Mouse (Mus musculus): Measurements from ENCODE around the gene Xiap. TPM values are rescaled to one million over a fixed set of nuclear protein-coding genes. Genes with fewer than 3 reads are reported as not detected.
A peak's percentile ranks its signal among the peaks of the same experiment; 100 is the strongest.

The Xiap gene
- total RNA-seq, 1 experiment from 2014 or later, result 55.7 TPM

DNA sequence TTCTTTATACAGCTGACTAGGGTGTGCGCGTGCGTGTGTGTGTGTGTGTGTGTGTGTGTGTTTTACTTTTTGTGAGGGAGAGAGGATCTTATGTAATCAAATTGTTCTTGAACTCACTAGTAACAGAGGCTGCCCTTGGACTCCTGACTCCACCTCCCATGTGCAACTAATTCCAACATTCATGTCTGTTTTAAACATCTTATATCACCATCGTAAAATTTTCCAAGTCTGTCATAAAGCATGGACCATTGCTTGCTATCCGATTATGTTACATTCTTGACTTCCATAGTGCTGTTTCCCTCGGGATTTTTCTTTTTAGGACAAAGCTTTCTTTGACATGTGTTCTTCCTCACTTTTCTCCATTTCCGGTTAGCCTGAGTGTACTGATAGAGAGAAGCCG, 28.3 kb downstream of the Xiap start:
- DNase-seq, result peak; percentile 1

DNA sequence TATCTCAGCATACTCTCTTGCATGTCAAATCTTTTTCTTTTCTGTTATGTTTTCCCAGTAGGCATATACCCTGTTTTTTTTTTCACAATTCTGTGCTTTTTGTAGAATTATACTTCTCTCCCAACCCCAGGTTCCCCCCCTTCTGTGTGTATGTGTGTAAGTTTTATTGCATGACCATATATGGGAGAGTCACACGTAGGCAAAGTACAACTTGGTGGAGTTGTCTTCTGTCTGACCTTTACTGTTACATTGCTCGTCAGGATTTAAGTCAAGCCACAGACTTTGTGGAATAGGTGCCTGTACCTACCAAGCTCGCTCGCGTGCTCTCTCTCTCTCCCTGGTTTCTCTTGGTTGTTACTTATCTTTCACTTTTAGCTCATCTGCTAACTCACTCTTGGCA, 28.7 kb downstream of the Xiap start:
- DNase-seq, result no peak

GRCm38 (mm10) chrX:42107137-42107536, 47.7 kb downstream of the Xiap start:
- no peak for DNase-seq

- DNase-seq, result no peak
Measured at GRCm38 (mm10) chrX:42110585-42110984, 51.1 kb downstream of the Xiap start.

DNA sequence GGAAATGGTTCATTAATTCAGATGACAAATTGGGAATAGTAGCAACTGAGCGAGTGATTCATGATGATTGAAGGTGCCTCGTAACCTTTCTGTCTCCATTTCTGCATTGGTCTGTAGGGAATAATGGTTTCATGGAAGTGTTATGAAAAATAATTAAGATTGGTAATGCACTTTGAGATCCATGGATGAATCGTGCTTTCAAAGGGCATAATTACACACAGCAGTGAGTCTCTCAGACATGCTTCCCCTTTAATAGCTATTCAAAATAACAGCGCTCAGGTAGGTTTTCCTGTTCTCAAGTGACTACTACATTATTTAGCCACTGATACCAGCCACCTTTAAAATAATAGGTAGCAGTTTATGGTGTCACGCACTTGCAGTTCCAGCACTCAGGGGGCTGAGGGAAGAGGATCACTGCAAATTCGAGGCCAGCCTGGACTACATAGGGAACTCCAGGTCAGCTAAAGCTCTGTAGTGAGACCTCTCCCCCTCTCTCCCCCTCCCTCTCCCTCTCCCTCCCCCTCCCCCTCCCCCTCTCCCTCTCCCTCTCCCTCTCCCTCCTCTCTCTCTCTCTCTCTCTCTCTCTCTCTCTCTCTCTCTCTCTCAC, 60.1 kb downstream of the Xiap start:
- no peak for DNase-seq

DNA sequence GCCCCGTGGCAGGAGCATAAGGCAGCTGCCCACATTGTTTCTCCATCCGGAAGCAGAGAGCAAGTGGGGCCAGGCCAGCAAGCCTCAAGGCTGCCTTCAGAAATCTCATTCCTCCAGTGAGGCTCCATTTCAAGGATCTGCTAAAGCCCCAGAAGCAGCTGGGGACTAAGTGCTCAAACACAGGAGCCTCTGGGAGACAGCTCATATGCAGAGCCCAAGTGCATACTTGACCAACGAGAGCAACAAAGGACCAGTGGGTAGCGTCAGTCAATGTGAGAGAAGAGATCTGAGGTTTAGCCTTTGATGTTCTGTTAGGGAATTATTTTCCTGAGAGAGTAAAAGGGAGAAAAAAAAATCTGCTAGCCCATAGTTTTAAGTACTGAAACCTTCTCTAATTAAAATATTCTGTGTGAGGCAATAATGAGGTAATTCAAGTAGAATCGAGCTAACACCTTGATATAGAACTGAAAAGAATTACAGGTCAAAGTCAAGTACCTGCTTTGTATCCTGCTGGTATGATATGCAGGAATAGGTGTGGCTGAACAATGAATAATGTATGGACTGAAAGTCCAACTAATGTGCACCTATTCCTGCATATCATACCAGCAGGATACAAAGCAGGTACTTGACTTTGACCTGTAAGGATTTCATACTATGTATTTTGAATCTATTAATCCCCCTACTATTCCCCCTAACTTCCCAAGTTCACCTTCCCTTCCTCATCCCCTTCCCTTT, 65.7 kb downstream of the Xiap start:
- no peak for DNase-seq

DNA sequence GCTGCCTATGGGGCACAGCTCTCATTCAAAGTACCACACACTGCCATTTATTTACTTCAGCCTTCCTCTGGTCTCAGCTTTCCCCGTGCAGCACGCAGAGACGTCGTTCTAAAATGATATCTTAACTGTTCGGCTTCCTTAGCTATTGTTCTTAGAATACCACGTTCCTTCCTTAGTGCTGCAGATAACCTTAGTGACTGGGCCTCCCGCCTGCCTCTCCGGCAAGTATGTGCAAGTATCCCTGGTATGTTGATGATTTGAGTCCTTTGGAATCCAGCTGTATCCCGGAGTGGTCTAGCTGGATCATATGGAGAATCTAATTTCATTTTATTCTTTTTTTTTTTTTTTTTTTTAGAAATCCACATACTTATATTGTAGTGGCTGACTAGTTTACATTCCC, 80.4 kb downstream of the Xiap start:
- DNase-seq, result no peak

DNA sequence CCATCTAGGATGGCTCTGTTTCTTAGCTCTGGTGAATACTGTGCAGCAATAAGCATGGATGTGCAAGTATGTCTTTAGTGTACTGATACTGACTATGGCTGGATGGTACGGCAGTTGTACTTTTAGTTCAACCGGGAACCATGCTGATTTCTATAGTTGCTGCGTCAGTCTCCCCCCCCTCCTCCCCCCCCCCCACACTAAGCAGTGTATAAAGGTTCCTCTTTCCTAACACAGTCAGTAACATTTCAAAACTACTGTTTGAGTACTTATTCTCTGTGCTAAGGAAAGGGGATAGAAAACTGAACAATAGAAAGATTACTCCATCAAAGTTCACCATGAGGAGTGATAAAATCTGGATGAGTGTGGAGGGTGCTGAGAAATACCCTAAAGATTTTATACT, 83.1 kb downstream of the Xiap start:
- no peak for DNase-seq

DNA sequence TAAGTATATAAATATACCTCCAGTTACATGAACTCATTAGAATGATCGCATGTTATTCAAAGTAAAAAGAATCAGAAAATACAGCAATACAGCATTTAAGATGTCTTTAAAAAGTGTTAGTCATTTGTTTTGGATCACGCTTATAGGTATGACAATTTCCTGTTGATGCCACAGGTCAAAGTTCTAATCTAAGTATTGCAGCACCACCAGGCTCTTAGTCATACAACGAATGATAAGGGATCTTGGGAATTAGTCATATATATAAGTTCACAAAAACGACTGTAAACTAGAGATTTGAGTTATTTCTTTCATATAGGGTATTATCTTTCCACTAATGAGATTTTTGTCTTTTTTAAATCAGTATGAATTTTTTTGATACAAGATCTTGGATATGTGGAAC, 84.5 kb downstream of the Xiap start:
- DNase-seq, result no peak

- no peak for DNase-seq
Measured at GRCm38 (mm10) chrX:42148016-42148451, 88.6 kb downstream of the Xiap start.

DNA sequence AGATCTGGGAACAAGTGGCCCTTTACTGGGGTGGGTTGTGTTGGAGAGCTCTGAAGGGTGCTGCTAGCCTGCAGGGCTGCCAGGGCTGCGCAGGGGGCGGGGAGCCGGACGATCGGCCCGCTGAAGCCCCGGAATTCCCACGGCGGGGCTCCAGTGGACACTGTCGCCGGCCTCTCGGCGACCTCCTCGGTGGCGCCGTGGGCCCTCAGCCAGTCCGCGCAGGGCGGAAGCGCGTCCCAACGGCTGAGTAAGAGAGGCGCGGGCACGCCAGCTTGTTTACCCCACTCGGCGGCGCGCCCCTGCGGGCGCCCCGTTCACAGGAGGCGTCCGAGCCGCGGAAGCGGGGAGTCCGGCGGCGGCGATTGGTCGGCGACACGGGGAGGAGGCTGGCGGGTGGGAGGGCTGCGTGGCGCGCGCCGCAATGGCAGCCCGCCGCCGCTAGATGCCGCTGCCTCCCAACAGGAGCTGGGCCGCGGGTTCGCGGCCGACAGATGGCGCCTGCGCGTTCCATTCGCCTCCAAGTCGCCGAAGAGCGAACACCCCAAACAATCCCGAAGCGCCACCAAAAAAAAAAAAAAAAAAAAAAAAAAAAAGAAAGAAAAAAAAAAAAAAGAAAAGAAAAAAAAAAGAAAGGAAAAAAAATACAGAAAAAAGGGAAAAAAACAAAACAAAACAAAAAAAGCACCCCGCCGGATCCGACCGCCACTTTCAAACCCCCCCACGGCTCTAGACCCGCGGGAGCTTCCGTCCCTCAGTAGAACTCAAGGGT, 89.5 kb downstream of the Xiap start, which contains the start of gene Stag2:
Stag2 (plus strand) TSS at position 530 of the 769 bp plus-strand sequence.
- peak; percentile 90 for DNase-seq

DNA sequence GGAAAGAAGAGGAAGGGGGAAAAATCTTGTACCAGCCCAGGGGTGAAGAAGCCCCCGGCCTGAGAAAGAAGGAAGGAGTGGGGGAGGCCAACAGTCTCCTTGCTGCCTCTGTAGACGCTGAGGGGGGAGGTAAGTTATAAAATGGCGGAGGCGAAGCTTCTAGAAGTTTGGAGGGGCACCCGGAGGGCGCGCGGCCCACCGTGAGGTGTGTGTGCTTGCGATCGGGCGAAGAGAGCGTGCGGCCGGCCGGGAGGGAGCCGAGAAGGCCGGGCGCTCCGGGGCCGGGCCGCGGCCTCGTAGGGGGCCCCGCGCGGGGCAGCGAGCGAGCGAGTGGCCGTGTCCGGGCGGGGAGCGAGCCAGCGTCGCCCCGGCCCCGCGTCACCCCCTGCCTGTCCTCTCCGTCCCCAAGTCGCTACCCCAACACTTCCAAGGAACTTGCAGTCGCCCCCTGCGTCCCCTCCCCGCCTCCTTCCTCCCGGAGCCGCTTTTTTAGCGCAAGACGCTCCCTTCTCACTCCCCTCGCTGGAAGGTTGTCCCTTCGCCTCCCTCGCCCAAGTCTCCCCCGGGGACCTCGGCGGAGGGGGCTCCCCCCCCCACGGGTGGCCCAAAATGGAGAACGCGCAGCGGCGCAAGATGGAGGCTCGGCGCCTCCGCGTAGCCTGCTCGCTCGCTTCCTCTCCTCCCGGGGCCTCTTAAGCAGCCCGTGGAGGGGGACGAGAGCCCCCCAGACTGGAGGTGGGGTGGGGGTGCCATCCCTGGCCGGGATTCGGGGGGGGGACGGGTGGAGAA, 90.3 kb downstream of the Xiap start:
- peak; percentile 59 for DNase-seq

GRCm38 (mm10) chrX:42150346-42151023, 91.0 kb downstream of the Xiap start:
- DNase-seq, result peak; percentile 76

GRCm38 (mm10) chrX:42151024-42151754, 91.7 kb downstream of the Xiap start:
- no peak for DNase-seq

DNA sequence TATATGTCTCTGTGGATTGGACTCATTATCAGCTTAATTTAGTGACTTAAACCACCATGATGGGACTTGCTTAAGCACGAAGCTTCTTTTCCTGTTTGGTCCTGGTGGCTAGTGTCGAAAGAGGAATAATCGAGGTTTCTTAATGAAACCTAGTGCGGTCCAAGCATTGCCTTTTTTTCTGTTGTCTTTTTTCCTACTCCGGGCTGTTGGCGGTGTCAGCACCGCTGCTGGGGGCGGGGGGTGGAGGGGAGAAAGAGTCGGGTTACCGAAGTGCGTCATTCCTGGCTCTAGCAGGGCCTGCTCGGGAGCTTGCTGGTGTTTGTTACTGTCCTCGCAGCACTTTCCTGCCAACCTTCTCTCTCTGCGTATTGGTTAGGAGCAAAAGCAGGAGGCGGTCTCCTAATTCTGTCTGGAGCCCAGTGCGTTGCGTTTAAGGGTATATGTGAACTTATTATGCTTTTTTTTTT, 92.5 kb downstream of the Xiap start:
- DNase-seq, result peak; percentile 81

DNA sequence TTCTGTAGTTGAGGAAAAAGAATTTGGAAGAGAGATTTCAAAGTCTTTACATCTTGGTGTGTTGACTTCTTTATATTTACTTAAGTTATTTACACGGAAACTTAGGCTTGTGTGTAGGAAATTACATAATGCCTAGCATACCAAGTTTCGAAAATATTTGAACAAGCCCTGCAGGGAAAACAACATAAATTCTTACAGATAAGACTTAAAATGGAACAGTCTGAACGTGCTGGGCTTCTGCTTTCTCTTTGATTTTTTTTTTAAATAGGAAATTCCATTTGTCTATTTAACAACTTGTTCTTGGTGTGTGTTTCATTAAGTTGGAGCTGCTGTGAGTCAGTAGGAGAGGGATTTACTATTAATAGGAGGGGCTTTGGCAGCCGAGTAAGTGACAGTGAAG, 93.6 kb downstream of the Xiap start:
- no peak for DNase-seq
